Mouse (Mus musculus) intestine, postnatal 0 days (tissue): ENCODE measurements around the gene Kcnk15. TPM values are rescaled to one million over a fixed set of nuclear protein-coding genes. Genes with fewer than 3 reads are reported as not detected.

ENCODE experiments used
- ATAC-seq: fragments of 200-750 bp; cut with Nextera tagmentation; 2 replicates; pipeline ENCODE4 v1.8.0; 2017; ENCODE audit warnings: mild to moderate bottlenecking, moderate TSS enrichment, moderate library complexity
- H3K27ac ChIP-seq: fragments of 300-500 bp; sonication (generic); 2 replicates; pipeline ENCODE4 v1.5.1; 2014; ENCODE audit warnings: mild to moderate bottlenecking, low read depth, low read length, moderate library complexity
- H3K27me3 ChIP-seq: fragments of 300-500 bp; sonication (generic); replicated peaks from 2 replicates; pipeline ENCODE4 v1.6.1; 2014; ENCODE audit warnings: low read length, mixed read lengths; ENCODE audit not compliant: control insufficient read depth, insufficient read depth
- H3K36me3 ChIP-seq: fragments of 300-500 bp; sonication (generic); 2 replicates; pipeline ENCODE4 v1.6.1; 2014; ENCODE audit warnings: mild to moderate bottlenecking, moderate library complexity; ENCODE audit not compliant: control insufficient read depth, insufficient read depth
- H3K4me1 ChIP-seq: fragments of 300-500 bp; sonication (generic); replicated peaks from 2 replicates; pipeline ENCODE4 v1.6.1; 2014; ENCODE audit warnings: antibody characterized with exemption, low read length, mixed read lengths; ENCODE audit not compliant: control insufficient read depth, insufficient read depth
- H3K4me2 ChIP-seq: fragments of 300-500 bp; sonication (generic); replicated peaks from 2 replicates; pipeline ENCODE4 v1.6.1; 2014; ENCODE audit warnings: low read depth, mild to moderate bottlenecking, moderate library complexity
- H3K4me3 ChIP-seq: fragments of 300-500 bp; sonication (generic); 2 replicates; pipeline ENCODE4 v1.5.1; 2014; ENCODE audit warnings: low read depth, low read length
- H3K9ac ChIP-seq: fragments of 300-500 bp; sonication (generic); 2 replicates; pipeline ENCODE4 v1.6.1; 2014; ENCODE audit warnings: mild to moderate bottlenecking, low read depth, low read length
- H3K9me3 ChIP-seq: fragments of 300-500 bp; sonication (generic); 2 replicates; pipeline ENCODE4 v1.6.1; 2016; ENCODE audit warnings: mixed run types; ENCODE audit not compliant: control insufficient read depth
- CTCF ChIP-seq: sonication (generic); IDR thresholded peaks from 2 replicates; pipeline ENCODE4 v1.5.1; 2016; ENCODE audit warnings: low read depth, mild to moderate bottlenecking, control low read depth, antibody characterized with exemption, moderate library complexity
- WGBS: fragments of 180-500 bp; shearing (Covaris S2); extraction: QIAGEN DNeasy Blood & Tissue Kit; methylation state at CpG from one replicate; pipeline ENCODE4 v1.1.7; 2014; 5-methylcytosine and 5-hydroxymethylcytosine counted together
- polyA plus RNA-seq: library from polyadenylated mRNA; unstranded; fragments of >200 nt; fragmentation: Nextera tagmentation; extraction: Ambion mirVana; gene quantifications from 2 replicates; pipeline ENCODE4 v1.2.1, GENCODE M21; 2015

The Kcnk15 gene
- polyA plus RNA-seq, 1 experiment from 2014 or later: not detected

DNA sequence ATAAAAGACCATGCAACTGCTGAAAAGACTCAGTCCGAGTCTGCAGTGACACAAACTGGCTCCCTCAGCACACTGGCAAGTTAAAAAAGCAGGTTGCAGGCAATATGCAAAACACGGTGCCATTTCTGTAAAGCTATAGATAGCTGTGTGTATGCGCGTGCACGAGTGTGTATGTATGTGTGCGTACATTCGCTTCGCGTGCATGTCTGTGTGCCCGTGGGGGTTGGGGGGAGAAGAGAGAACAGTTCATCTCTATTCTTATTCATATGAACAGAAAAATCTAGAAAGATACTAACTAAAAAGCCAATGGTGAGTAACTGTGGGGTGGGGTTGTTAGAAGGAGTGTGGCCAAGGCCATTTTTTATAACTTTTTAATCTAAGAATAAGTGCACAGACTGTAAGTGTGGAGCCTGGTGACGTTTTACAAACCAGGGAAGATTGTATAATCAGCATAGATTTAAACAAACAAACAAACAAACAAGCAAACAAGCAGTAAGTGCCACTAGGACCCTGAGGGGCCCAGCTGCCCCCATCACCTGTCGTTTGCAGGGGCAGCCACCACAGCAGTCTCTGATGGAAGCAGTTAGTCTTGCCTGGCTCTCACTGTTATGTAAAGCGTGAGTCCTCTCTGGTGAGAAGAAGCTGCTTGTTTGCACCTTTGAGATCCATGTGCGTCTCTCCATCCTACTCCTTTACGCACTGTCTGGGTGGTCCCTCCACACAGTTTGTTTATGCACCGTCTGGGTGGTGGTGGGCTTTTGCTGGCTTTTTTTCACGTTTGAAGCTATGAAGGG is 29.6 kb downstream of the Kcnk15 start:
- Histone ChIP-seq H3K4me3 (no peak overlapping the region), H3K9me3 (no peaks in the 10 kb centered on the region), H3K27me3 (no peaks in the 10 kb centered on the region), H3K27ac (no peak overlapping the region), H3K4me2 (no peak overlapping the region), H3K36me3 (no peaks in the 10 kb centered on the region), H3K4me1 (no peaks in the 10 kb centered on the region), H3K9ac (no peak overlapping the region)
- ATAC-seq: no peak
- TF ChIP-seq CTCF: no peak
- 64% methylated on average over 17 of the region's 17 CpGs for WGBS

- Histone ChIP-seq H3K9me3 (no peaks in the 10 kb centered on the region), H3K4me3 (no peak overlapping the region), H3K9ac (no peak overlapping the region), H3K36me3 (no peaks in the 10 kb centered on the region), H3K4me1 (no peaks in the 10 kb centered on the region), H3K27me3 (no peaks in the 10 kb centered on the region), H3K27ac (no peak overlapping the region), H3K4me2 (no peak overlapping the region)
- 24% methylated on average over 6 of the region's 6 CpGs for WGBS
- no peak for ATAC-seq
- TF ChIP-seq CTCF: no peak
Observed at GRCm38 (mm10) chr2:163889411-163889810, 36.0 kb downstream of the Kcnk15 start.

DNA sequence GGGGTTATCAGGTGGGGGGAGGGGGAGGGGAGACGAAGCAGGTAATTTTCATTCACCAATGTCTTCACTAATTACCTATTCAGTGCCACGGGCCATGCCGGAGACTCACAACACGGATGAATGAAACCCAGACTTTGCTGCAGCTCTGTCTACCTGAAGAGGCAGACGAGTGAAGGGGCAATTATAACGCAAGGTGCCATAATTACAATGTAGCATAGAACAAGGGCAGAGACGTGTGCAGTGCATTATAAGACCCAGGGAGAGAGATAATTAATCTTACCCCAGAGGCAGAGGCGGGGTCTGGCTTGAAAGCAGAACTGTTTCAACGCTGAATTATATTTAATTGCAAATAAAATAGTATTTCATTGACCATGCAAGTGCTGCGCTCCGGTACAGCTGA is 37.1 kb downstream of the Kcnk15 start:
- TF ChIP-seq CTCF: no peak
- no peak overlapping the region for H3K9ac ChIP-seq
- no peak overlapping the region for H3K4me3 ChIP-seq
- H3K4me2 ChIP-seq: no peak overlapping the region
- ATAC-seq: no peak
- H3K27ac ChIP-seq: no peak overlapping the region
- WGBS: 74% methylated on average over 11 of the region's 11 CpGs
- H3K4me1 ChIP-seq: no peaks in the 10 kb centered on the region
- H3K27me3 ChIP-seq: no peaks in the 10 kb centered on the region
- no peaks in the 10 kb centered on the region for H3K36me3 ChIP-seq
- no peaks in the 10 kb centered on the region for H3K9me3 ChIP-seq

- no peak overlapping the region for H3K4me2 ChIP-seq
Observed at GRCm38 (mm10) chr2:163891271-163891670, 37.8 kb downstream of the Kcnk15 start.

DNA sequence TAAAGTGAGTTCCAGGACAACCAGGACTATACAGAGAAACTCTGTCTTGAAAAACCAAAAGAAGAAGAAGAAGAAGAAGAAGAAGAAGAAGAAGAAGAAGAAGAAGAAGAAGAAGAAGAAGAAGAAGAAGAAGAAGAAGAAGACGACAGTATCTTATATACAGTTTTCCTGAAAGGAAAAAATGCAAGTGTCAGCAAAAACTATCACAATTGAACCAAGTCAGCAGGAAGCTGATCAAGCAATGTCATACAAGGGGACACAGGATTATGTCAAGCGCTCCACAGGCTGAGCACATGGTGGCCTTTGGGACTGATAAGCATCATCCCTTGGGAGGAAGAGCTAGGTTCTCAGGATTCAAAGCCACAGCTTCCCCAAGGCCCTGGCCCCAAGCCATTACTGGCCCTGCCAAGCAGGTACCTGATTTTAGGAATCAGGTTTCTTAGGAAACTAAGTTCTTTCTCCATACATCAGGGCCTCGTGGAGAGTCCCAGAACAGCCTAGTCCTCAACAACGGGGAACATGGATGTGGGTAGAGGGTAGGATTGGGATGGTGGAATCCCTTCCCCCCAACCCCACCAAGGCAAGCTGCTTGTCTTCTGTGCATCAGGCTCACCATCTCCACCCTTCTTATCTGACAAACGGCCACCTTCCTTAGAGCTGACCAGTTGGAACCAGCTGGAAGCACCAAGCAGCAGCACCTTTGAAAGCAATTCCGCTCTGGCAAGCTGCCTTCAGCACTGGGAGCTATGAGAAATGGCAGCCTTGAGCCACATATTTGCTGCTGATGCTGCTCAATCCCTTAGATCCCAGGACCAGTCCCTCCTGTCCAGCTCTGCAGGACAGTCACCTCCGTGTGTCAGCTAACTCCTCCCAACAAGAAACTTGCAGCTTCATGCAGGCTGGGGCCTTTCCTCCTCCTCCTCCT is 40.3 kb downstream of the Kcnk15 start:
- ATAC-seq: no peak
- Histone ChIP-seq H3K4me1 (no peaks in the 10 kb centered on the region), H3K27ac (no peak overlapping the region)

More at GRCm38 (mm10) chr2:163891271-163891670, 37.8 kb downstream of the Kcnk15 start:
- H3K9me3 ChIP-seq: no peaks in the 10 kb centered on the region
- H3K36me3 ChIP-seq: no peaks in the 10 kb centered on the region
- no peaks in the 10 kb centered on the region for H3K4me1 ChIP-seq
- H3K27me3 ChIP-seq: no peaks in the 10 kb centered on the region
- ATAC-seq: no peak
- no peak overlapping the region for H3K9ac ChIP-seq
- H3K4me3 ChIP-seq: no peak overlapping the region
- H3K27ac ChIP-seq: no peak overlapping the region
- TF ChIP-seq CTCF: no peak
- WGBS: 91% methylated on average over 11 of the region's 11 CpGs

GRCm38 (mm10) chr2:163895156-163895555 is 41.7 kb downstream of the Kcnk15 start:
- H3K36me3 ChIP-seq: no peaks in the 10 kb centered on the region
- H3K9me3 ChIP-seq: no peaks in the 10 kb centered on the region
- ATAC-seq: no peak
- H3K27ac ChIP-seq: no peak overlapping the region
- 67% methylated on average over 2 of the region's 2 CpGs for WGBS
- H3K4me2 ChIP-seq: no peak overlapping the region
- H3K4me1 ChIP-seq: no peaks in the 10 kb centered on the region
- H3K9ac ChIP-seq: no peak overlapping the region
- H3K27me3 ChIP-seq: no peaks in the 10 kb centered on the region
- no peak for TF ChIP-seq CTCF
- H3K4me3 ChIP-seq: no peak overlapping the region

More for the DNA sequence above, 40.3 kb downstream of the Kcnk15 start:
- H3K4me3 ChIP-seq: no peak overlapping the region
- TF ChIP-seq CTCF: no peak
- 64% methylated on average over 7 of the region's 7 CpGs for WGBS
- H3K9ac ChIP-seq: no peak overlapping the region
- no peaks in the 10 kb centered on the region for H3K9me3 ChIP-seq
- H3K4me2 ChIP-seq: no peak overlapping the region
- no peaks in the 10 kb centered on the region for H3K36me3 ChIP-seq
- no peaks in the 10 kb centered on the region for H3K27me3 ChIP-seq
